Mouse (Mus musculus): Measurements from ENCODE around the gene Adgrd1. TPM values are rescaled to one million over a fixed set of nuclear protein-coding genes. Genes with fewer than 3 reads are reported as not detected.

The Adgrd1 gene
- polyA plus RNA-seq, 1 experiment from 2014 or later = 0.21 TPM

DNA sequence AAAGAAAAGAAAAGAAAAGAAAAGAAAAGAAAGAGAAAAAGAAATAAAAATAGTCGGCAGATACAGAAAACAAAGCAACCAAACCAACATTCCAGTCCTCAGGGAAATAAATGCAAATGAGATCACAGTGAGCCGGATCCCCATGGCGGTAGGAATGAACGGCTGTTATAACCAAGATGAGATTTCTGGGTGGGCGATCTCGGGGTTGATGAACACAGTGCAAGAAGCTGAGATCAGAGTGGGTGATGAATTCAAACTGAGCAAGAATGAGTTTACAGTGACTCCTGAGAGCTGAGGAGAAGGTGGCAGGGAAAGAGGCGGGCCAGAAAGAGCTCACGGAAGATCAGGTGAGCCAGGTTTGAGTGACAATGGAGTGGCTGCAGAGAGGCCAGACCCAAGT, 66.9 kb downstream of the Adgrd1 start:
- no peak overlapping the region for H3K9ac ChIP-seq (ENCODE audit: low read depth, low read length)
- no peaks in the 10 kb centered on the region for H3K27me3 ChIP-seq (ENCODE audit: control insufficient read depth, insufficient read depth, low read depth, low read length)
- 64% methylated on average over 8 of the region's 8 CpGs for WGBS
- no peaks in the 10 kb centered on the region for H3K9me3 ChIP-seq (replicated peaks; ENCODE audit: control insufficient read depth, low read length, poor library complexity, severe bottlenecking)
- no peak for ATAC-seq
- H3K4me1 ChIP-seq (ENCODE audit: control insufficient read depth, insufficient read depth, low read length) = no peaks in the 10 kb centered on the region
- no peaks in the 10 kb centered on the region for H3K36me3 ChIP-seq (ENCODE audit: control insufficient read depth, insufficient read depth, low read length)
- H3K27ac ChIP-seq (ENCODE audit: low read length) = no peak overlapping the region
- H3K4me2 ChIP-seq (ENCODE audit: low read length) = no peak overlapping the region
- H3K4me3 ChIP-seq (ENCODE audit: low read depth, low read length) = no peak overlapping the region

GRCm38 (mm10) chr5:129164091-129164490, 67.5 kb downstream of the Adgrd1 start:
- 57% methylated on average over 10 of the region's 10 CpGs for WGBS
- H3K27ac ChIP-seq (ENCODE audit: low read length) = no peak overlapping the region
- ATAC-seq = no peak

GRCm38 (mm10) chr5:129164911-129165584, 68.5 kb downstream of the Adgrd1 start:
- no peaks in the 10 kb centered on the region for H3K36me3 ChIP-seq (ENCODE audit: control insufficient read depth, insufficient read depth, low read length)
- H3K4me3 ChIP-seq (ENCODE audit: low read depth, low read length) = no peak overlapping the region
- no peaks in the 10 kb centered on the region for H3K27me3 ChIP-seq (ENCODE audit: control insufficient read depth, insufficient read depth, low read depth, low read length)
- no peak overlapping the region for H3K9ac ChIP-seq (ENCODE audit: low read depth, low read length)
- H3K4me2 ChIP-seq (ENCODE audit: low read length) = no peak overlapping the region
- WGBS = 90% methylated on average over 10 of the region's 10 CpGs
- no peaks in the 10 kb centered on the region for H3K9me3 ChIP-seq (replicated peaks; ENCODE audit: control insufficient read depth, low read length, poor library complexity, severe bottlenecking)
- H3K27ac ChIP-seq (ENCODE audit: low read length) = no peak overlapping the region
- ATAC-seq = no peak
- H3K4me1 ChIP-seq (ENCODE audit: control insufficient read depth, insufficient read depth, low read length) = no peaks in the 10 kb centered on the region

More at GRCm38 (mm10) chr5:129164091-129164490, 67.5 kb downstream of the Adgrd1 start:
- Histone ChIP-seq H3K4me1 (ENCODE audit: control insufficient read depth, insufficient read depth, low read length) (no peaks in the 10 kb centered on the region), H3K27me3 (ENCODE audit: control insufficient read depth, insufficient read depth, low read depth, low read length) (no peaks in the 10 kb centered on the region), H3K9ac (ENCODE audit: low read depth, low read length) (no peak overlapping the region), H3K36me3 (ENCODE audit: control insufficient read depth, insufficient read depth, low read length) (no peaks in the 10 kb centered on the region), H3K4me2 (ENCODE audit: low read length) (no peak overlapping the region), H3K9me3 (replicated peaks; ENCODE audit: control insufficient read depth, low read length, poor library complexity, severe bottlenecking) (no peaks in the 10 kb centered on the region), H3K4me3 (ENCODE audit: low read depth, low read length) (no peak overlapping the region)

- 71% methylated on average over 7 of the region's 7 CpGs for WGBS
- Histone ChIP-seq H3K4me2 (ENCODE audit: low read length) (no peak overlapping the region), H3K36me3 (ENCODE audit: control insufficient read depth, insufficient read depth, low read length) (no peaks in the 10 kb centered on the region), H3K4me1 (ENCODE audit: control insufficient read depth, insufficient read depth, low read length) (no peaks in the 10 kb centered on the region), H3K27ac (ENCODE audit: low read length) (no peak overlapping the region), H3K4me3 (ENCODE audit: low read depth, low read length) (no peak overlapping the region), H3K27me3 (ENCODE audit: control insufficient read depth, insufficient read depth, low read depth, low read length) (no peaks in the 10 kb centered on the region), H3K9ac (ENCODE audit: low read depth, low read length) (no peak overlapping the region), H3K9me3 (replicated peaks; ENCODE audit: control insufficient read depth, low read length, poor library complexity, severe bottlenecking) (no peaks in the 10 kb centered on the region)
- no peak for ATAC-seq
These were observed 69.0 kb downstream of the Adgrd1 start for GRCm38 (mm10) chr5:129165595-129165994.

DNA sequence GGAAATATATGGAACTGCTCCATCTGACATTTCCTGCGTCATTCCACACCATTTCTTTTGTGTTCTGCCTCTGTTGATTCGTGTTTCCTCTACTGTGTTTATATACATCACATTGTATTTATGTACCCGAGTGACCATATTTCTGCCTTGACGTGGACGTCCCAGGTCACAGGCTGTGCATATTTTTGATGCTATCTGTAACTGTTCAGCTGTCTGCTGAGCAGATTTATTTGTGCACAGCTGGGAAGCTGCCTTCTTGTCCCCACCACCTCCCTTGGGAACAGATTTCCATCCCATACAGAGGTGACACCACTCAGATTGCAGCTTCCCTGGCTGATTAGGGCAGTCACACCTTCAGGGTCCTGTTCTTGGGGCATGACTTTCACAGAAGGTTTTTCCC, 72.5 kb downstream of the Adgrd1 start:
- Histone ChIP-seq H3K27me3 (ENCODE audit: control insufficient read depth, insufficient read depth, low read depth, low read length) (no peaks in the 10 kb centered on the region), H3K4me3 (ENCODE audit: low read depth, low read length) (no peak overlapping the region), H3K9ac (ENCODE audit: low read depth, low read length) (no peak overlapping the region), H3K36me3 (ENCODE audit: control insufficient read depth, insufficient read depth, low read length) (no peaks in the 10 kb centered on the region), H3K9me3 (replicated peaks; ENCODE audit: control insufficient read depth, low read length, poor library complexity, severe bottlenecking) (no peaks in the 10 kb centered on the region), H3K4me1 (ENCODE audit: control insufficient read depth, insufficient read depth, low read length) (no peaks in the 10 kb centered on the region), H3K4me2 (ENCODE audit: low read length) (no peak overlapping the region), H3K27ac (ENCODE audit: low read length) (no peak overlapping the region)
- ATAC-seq = no peak
- 70% methylated on average over 5 of the region's 5 CpGs for WGBS

GRCm38 (mm10) chr5:129169567-129169966, 73.0 kb downstream of the Adgrd1 start:
- Histone ChIP-seq H3K36me3 (ENCODE audit: control insufficient read depth, insufficient read depth, low read length) (no peaks in the 10 kb centered on the region), H3K9ac (ENCODE audit: low read depth, low read length) (no peak overlapping the region), H3K9me3 (replicated peaks; ENCODE audit: control insufficient read depth, low read length, poor library complexity, severe bottlenecking) (no peaks in the 10 kb centered on the region), H3K4me2 (ENCODE audit: low read length) (no peak overlapping the region), H3K27ac (ENCODE audit: low read length) (no peak overlapping the region), H3K27me3 (ENCODE audit: control insufficient read depth, insufficient read depth, low read depth, low read length) (no peaks in the 10 kb centered on the region), H3K4me1 (ENCODE audit: control insufficient read depth, insufficient read depth, low read length) (no peaks in the 10 kb centered on the region), H3K4me3 (ENCODE audit: low read depth, low read length) (no peak overlapping the region)
- no peak for ATAC-seq
- 9% methylated on average over 4 of the region's 4 CpGs for WGBS

- Histone ChIP-seq H3K4me2 (ENCODE audit: low read length) (no peak overlapping the region), H3K27me3 (ENCODE audit: control insufficient read depth, insufficient read depth, low read depth, low read length) (no peaks in the 10 kb centered on the region), H3K36me3 (ENCODE audit: control insufficient read depth, insufficient read depth, low read length) (no peaks in the 10 kb centered on the region), H3K4me3 (ENCODE audit: low read depth, low read length) (no peak overlapping the region), H3K9me3 (replicated peaks; ENCODE audit: control insufficient read depth, low read length, poor library complexity, severe bottlenecking) (no peaks in the 10 kb centered on the region), H3K9ac (ENCODE audit: low read depth, low read length) (no peak overlapping the region), H3K4me1 (ENCODE audit: control insufficient read depth, insufficient read depth, low read length) (no peaks in the 10 kb centered on the region), H3K27ac (ENCODE audit: low read length) (no peak overlapping the region)
- ATAC-seq = no peak
- WGBS = 94% methylated on average over 6 of the region's 6 CpGs
These were observed 76.0 kb downstream of the Adgrd1 start for GRCm38 (mm10) chr5:129172533-129172932.

DNA sequence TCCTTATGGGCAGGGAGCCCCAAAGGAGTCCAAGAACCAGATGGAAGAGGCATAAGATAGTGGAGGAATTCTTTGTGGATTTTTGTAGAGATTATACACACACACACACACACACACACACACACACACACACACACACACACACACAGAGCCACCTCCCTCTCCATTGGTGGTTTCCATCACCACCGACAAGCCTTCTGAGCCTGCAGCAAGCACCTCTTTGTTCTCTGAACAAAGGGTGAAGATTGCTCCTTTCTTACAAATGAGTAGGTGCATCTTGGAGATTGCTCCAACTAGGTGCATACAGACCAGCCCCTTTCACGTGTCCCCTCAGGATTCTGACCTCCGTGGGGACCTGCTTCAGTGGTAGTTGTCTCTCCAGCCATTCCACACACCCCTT, 79.4 kb downstream of the Adgrd1 start:
- WGBS = 19% methylated on average over 3 of the region's 3 CpGs
- no peaks in the 10 kb centered on the region for H3K4me1 ChIP-seq (ENCODE audit: control insufficient read depth, insufficient read depth, low read length)
- no peak for ATAC-seq
- H3K4me2 ChIP-seq (ENCODE audit: low read length) = no peak overlapping the region
- no peaks in the 10 kb centered on the region for H3K9me3 ChIP-seq (replicated peaks; ENCODE audit: control insufficient read depth, low read length, poor library complexity, severe bottlenecking)
- H3K4me3 ChIP-seq (ENCODE audit: low read depth, low read length) = no peak overlapping the region
- no peak overlapping the region for H3K27ac ChIP-seq (ENCODE audit: low read length)
- H3K27me3 ChIP-seq (ENCODE audit: control insufficient read depth, insufficient read depth, low read depth, low read length) = no peaks in the 10 kb centered on the region
- H3K36me3 ChIP-seq (ENCODE audit: control insufficient read depth, insufficient read depth, low read length) = no peaks in the 10 kb centered on the region
- peak overlapping the region; percentile 16; the same call in 1 of the 2 replicates for H3K9ac ChIP-seq (ENCODE audit: low read depth, low read length)

- no peaks in the 10 kb centered on the region for H3K27me3 ChIP-seq (ENCODE audit: control insufficient read depth, insufficient read depth, low read depth, low read length)
These were observed 81.4 kb downstream of the Adgrd1 start for GRCm38 (mm10) chr5:129177697-129178511.

More at GRCm38 (mm10) chr5:129177697-129178511, 81.4 kb downstream of the Adgrd1 start:
- H3K4me2 ChIP-seq (ENCODE audit: low read length) = no peak overlapping the region
- no peak overlapping the region for H3K27ac ChIP-seq (ENCODE audit: low read length)
- no peaks in the 10 kb centered on the region for H3K4me1 ChIP-seq (ENCODE audit: control insufficient read depth, insufficient read depth, low read length)
- no peaks in the 10 kb centered on the region for H3K36me3 ChIP-seq (ENCODE audit: control insufficient read depth, insufficient read depth, low read length)
- no peak overlapping the region for H3K9ac ChIP-seq (ENCODE audit: low read depth, low read length)
- no peaks in the 10 kb centered on the region for H3K9me3 ChIP-seq (replicated peaks; ENCODE audit: control insufficient read depth, low read length, poor library complexity, severe bottlenecking)
- 48% methylated on average over 14 of the region's 14 CpGs for WGBS
- no peak overlapping the region for H3K4me3 ChIP-seq (ENCODE audit: low read depth, low read length)
- ATAC-seq = peak; percentile 70
